Mouse (Mus musculus) liver, adult (tissue): ENCODE results near the gene Wdr38.

Experiments used
- GATA4 ChIP-seq: IDR thresholded peaks from 2 replicates; pipeline ENCODE4 v1.6.1; 2014; ENCODE audit warnings: mild to moderate bottlenecking, low read length; ENCODE audit not compliant: insufficient replicate concordance

Gene Wdr38

DNA sequence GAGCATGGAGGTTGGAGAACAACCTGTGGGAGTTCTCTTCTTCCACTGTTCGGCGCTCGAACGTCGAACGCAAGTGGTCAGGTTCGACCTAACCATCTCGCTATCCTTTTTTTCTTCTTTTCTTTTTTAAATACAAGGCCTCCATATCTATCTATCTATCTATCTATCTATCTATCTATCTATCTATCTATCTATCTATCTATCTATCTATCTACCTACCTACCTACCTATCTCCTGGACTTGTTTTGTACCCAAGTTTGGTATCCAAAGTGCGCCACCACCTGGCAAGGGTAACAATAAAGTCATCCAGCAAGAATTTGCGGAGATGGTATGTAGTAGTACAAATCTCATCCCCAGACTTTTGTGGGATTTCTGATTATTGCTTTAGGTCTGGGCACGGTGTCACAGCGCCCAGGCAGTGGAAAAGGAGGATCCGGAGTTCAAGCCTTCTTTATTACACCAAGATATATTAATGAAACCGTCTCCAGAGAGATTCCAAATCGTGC lies 8.4 kb downstream of the Wdr38 start, which contains the start of gene Rpl35:
TSS of gene Rpl35 (minus strand) at position 51 of the 506 bp plus-strand sequence.
- TF ChIP-seq GATA4: no peak

DNA sequence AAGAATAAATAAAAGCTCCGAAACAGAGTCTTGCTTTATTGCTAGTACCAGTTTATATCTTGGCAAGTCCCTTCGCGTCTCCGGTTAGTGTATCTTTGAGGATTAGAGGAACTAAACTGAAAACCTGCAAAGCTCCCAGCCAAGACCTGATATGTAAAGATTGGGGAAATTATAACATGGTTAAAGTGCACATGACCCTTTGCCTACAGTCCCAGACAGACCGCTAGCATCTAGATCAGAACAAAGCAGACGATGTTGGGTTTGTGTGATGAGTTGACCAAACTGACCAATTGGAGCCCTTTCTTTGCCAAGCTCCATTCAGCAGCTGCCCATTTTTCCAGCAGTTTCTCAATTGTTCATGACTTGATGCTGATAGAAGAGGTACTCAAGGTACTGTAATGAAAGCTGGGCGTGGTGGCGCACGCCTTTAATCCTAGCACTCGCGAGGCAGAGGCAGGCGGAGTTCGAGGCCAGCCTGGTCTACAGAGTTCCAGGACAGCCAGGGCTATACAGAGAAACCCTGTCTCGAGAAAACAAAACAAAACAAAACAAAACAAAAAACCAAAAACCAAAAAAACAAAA lies 9.0 kb downstream of the Wdr38 start:
- no peak for TF ChIP-seq GATA4

DNA sequence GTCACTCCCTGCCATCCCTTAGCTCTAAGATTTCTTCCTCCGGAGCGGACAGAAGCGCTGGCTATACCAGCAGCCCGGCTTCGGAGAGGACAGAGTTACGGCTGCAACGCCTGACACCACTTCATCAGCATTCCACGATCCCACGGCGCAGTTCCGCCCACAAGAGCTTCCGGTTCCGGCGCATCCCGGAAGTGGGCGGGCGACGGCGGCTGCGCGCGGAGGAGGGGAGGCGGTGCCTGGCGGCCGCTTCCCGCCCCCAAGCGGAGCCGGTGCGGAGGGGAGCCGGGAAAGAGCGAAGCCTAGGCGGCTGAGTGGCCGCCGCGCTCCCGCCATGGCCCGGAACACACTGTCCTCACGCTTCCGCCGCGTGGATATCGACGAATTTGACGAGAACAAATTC lies 10.6 kb downstream of the Wdr38 start:
- peak; percentile 29; the same call in 1 of the 2 replicates for TF ChIP-seq GATA4

GRCm38 (mm10) chr2:39008350-39008851 lies 11.1 kb downstream of the Wdr38 start:
- no peak for TF ChIP-seq GATA4

- no peak for TF ChIP-seq GATA4
Measured at GRCm38 (mm10) chr2:39008954-39009365, 11.7 kb downstream of the Wdr38 start.

DNA sequence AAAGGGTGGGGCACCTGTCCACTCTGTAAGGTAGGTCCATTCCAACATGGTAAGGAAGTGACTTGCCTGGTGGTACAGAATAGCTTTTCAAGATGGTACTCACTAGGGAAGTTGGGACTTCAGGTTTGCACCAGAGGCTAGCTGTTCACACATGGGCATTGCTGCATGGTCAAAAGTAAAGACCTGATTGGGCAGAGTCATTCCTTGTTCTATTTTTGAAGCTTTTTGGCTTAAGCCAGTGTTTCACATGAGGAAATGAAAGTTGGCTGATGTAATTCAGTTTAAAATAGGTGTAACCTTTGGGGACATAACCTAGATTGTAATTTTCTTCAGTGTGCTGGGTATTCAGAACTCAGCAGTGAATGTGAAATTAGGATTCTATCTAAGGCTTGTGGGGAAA lies 14.0 kb downstream of the Wdr38 start:
- TF ChIP-seq GATA4: no peak

DNA sequence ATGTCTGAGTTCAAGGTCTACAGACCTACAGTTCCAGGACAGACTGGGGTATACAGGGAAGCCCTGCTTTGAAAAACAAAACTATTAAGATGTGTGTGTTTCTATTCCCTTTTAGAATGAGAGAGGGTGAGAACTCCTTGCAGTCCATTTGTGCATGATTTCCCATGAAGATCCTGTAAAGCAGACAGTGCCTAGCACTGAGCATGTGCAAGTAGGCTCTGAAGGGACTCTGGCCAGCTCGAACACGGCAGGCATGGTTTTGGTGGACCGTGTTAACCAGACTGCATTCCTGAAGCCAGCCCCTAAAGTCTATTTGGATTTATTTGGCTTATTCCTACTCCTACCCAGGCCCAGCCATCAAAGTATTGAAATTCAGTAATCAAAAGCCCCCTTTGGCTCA lies 14.7 kb downstream of the Wdr38 start:
- no peak for TF ChIP-seq GATA4

- TF ChIP-seq GATA4: no peak
Measured at GRCm38 (mm10) chr2:39012768-39013279, 15.5 kb downstream of the Wdr38 start.

GRCm38 (mm10) chr2:39016581-39016980 lies 19.3 kb downstream of the Wdr38 start:
- no peak for TF ChIP-seq GATA4

DNA sequence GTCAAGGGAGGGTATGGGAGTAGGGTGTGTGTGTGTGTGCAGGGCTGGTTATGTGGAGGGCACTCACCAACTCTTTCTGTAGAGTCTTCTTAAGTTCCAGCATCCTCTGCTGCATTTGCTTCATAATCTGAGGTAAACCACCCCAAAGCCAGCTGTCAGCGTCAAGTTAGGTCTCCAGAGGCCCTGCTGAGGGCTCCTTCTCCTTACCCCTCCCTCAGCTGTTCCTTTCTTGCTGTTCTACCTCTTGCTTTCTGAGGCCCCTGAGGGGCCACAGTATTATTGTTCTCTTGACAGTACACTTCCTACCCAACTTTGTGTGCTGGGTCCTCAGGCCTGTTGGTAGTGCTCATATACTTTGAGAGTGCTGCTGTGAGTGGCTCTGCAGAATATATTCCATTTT lies 22.7 kb downstream of the Wdr38 start:
- TF ChIP-seq GATA4: no peak

DNA sequence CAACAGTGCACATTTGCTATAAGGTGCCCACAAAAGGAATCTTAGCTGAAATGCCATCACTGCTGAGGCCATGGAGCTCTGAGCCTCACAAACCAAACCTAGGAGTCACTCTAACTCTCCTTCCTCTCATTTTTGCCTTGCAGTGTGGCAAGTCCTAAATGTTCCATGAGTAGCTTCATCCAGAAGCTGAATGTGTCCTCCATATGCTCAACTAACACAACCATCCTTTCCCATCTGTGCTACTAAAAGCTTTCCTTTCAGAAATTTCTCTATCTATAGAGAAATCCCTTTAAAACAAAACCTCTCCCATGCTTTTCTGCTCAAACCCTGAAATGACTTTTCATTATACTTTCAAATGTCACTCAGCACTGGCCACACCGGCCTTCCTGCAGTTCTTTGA lies 34.3 kb downstream of the Wdr38 start:
- TF ChIP-seq GATA4: no peak

DNA sequence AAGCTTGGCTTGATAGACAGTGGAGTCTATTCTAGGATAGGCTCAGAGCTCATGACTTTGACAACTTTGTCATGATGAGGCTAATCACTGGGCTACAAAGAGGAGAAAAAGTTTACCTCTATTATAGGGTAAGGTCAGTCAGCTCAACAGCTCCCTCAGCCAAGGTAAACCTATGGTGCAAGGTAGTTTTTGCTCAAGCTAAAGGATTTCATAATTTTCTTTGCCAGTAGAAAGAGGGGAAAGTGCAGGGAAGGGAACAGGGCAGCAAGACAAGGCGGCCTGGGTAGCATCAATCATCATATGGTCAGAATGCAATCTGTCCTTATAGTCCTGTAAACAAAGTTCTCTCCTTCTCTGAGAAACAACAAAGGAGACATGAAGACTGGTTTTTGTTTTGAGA lies 42.9 kb downstream of the Wdr38 start:
- TF ChIP-seq GATA4: no peak

DNA sequence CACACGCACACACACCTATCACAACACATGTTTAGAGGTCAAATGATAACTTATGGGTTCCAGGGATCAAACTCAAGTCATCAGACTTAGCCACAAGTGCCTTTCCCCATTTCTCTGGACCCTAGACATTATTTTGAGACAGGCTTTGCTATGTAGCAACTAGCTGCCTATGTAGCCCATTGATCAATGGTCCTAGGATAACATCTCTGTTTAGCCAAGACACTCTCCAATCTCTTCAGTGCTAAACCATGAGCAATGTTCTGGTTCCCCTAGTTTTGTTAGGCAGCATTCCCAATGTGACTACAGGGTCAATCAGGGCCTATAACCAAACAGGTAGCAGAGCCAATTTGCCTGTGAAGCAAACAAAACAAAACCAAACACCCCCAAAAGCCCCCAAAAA lies 51.2 kb downstream of the Wdr38 start:
- TF ChIP-seq GATA4: no peak
